Mouse (Mus musculus) urinary bladder, postnatal 25 days (tissue): ENCODE measurements around the gene Dlg2.

Experiments
- DNase-seq: peaks from one replicate; pipeline ENCODE4 v3.0.0; 2022; ENCODE audit warnings: low spot score

The Dlg2 gene

DNA sequence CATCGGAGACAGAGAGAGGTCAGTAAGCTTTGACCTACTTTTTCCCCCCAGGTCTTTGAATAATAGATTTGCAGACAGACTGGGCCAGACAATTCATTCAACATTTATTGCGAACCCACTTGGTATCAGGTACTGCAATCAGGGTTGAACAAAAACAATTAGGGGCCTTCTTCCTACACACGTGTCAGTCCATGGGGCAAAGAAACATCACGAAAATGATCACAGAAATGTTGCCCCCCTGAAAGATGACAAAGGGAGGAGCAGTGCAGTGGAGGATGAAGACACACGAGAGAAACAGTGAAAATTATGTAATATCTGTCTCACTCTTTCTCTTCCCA is 966.9 kb downstream of the Dlg2 start:
- DNase-seq = no peak

- DNase-seq = no peak
Observed at GRCm38 (mm10) chr7:91443913-91444312, 967.4 kb downstream of the Dlg2 start.

DNA sequence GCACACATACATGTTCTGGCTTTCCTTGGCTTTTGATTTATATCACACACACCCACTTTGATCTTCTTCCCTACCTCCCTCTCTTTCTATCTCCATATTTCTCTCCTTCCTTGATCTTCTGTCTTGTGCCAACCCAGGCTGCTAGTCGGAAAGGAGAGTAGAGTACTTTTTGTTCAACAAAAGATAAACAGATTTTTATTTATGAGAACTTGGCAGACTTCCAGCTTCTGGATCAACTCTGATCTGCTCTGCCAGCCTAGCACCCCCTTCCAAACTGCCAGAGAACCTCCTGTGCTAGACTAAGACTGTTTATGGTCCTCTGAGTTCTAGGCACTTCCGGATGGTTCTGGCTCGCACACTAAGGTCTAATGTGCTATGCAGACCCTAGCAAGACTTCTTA is 968.3 kb downstream of the Dlg2 start:
- no peak for DNase-seq

- no peak for DNase-seq
Observed at GRCm38 (mm10) chr7:91456796-91457195, 980.3 kb downstream of the Dlg2 start.

DNA sequence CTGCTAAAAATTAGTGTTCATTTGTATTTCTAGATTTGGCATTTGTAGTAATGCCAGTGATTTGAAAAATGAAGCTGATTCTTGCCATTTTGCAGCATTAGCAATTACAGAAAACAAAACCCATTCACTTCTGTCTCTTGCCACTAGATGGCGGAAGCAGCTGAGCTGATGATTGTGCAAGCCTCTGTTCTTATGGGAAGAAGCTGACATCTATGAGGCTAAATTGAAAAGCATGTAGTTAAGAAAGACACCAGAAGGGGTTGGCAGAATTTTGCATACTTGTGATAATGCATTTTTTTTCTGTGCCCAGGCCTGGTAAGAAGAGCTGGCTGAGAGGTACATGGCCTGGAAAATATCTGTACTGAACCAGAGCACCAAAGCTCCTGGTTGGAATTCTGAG is 980.7 kb downstream of the Dlg2 start:
- DNase-seq = peak; percentile 28

DNA sequence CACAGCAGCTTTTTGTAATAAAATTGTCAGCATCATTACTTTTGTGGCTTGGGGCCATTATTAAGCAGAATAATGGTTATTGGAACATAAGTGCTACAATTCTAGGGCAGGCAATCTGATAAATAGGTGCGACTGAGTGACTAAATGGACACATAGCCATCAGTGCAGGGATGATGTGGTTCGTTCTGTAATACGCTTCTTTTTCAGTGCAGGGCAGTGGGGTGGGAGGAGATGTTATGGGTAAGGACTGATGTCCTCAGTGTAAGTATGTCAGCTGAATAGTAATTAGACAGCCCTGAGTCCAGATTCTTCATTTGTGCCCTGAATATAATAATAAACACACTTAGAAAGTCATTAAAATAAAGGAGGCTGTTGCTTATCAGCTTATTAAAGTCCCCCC is 984.9 kb downstream of the Dlg2 start:
- no peak for DNase-seq

GRCm38 (mm10) chr7:91463256-91463655 is 986.8 kb downstream of the Dlg2 start:
- DNase-seq = no peak

DNA sequence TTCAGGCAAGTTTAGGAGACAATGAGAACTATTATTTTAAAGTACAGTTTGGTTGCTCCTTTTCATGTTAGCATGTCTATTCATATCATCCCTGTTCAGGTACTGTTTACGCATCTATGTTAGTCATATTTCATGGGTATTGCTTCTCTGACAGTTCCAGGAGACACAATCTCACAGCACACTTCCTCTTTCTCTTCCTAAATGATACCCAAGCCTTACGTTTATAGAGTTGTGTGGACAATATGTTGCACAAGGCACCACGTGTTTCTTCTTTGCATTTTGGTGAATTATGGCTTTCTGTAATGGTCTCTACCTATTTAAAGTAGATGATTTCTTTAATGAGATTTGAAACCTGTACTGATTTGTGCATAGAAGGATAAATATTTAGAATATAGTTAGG is 990.6 kb downstream of the Dlg2 start:
- DNase-seq = no peak

DNA sequence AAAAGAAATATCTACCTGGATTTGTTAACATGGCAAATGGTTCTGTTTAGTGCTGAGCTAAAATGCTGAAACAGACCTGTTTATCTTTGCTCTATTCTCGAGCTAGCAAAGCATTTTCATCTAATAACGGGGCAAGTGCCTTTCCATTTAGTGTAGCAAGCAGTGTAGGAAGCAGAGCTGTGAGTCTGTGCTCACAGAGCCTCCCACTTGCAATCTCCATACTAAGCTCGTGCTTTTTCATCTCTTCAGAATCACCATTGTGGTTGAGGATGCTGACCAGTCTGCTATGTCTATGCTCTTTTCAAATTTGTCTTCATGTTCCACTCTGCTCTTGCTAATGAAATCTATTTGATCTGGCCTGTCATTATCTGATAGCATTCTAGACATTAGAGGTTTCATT is 1002.7 kb downstream of the Dlg2 start:
- no peak for DNase-seq

DNA sequence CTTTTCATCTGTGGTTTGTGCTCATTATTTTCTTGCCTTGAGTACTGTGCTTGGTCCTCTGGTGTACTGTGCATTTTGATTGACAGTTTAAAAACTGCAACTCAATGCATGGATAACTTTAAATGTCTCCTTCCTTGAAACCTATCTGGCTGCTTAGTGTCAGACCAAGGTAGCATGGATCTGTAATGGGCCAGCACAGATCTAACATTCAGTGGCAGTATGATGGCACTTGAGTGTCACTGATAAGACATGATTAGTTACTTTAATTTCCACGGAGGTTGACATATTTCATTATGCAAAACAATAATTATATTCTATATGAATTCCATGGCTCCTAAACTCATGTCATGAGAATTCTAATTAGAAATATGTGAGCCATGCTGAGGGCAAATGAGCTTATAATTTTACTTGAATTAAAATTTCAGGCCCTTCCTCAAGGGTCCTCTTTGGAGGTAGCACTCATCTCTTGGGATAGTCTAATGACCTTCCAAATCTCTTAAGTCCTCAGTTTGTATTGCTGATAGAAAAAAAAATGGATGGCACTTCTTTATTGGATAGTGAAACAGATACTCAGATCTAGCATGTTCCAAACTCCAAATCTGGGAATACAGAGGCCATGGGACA is 1005.2 kb downstream of the Dlg2 start:
- no peak for DNase-seq

GRCm38 (mm10) chr7:91493234-91493633 is 1016.8 kb downstream of the Dlg2 start:
- DNase-seq = no peak

GRCm38 (mm10) chr7:91495526-91495925 is 1019.1 kb downstream of the Dlg2 start:
- no peak for DNase-seq

- DNase-seq = no peak
Observed at GRCm38 (mm10) chr7:91511119-91511518, 1034.6 kb downstream of the Dlg2 start.

- no peak for DNase-seq
Observed at GRCm38 (mm10) chr7:91514445-91514844, 1038.0 kb downstream of the Dlg2 start.

DNA sequence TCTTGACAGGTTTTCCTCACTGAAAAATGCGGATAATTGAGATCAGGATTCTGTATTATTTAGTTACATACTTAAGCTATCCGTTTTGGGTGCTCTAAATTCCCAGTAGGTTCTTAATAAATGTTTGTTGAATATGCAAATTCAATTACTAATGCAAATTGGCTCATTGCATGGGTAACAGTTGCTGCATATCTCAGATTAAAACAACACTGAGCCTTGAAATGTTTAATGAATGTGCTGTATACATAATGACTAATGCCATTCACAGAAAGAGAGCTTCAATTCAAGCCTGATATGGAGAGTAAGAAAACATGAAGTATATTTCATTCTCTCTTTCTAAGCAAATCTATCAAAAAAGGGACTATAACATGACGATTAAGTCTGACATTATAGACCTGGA is 1039.8 kb downstream of the Dlg2 start:
- no peak for DNase-seq

- DNase-seq = no peak
Observed at GRCm38 (mm10) chr7:91525859-91526258, 1049.4 kb downstream of the Dlg2 start.

DNA sequence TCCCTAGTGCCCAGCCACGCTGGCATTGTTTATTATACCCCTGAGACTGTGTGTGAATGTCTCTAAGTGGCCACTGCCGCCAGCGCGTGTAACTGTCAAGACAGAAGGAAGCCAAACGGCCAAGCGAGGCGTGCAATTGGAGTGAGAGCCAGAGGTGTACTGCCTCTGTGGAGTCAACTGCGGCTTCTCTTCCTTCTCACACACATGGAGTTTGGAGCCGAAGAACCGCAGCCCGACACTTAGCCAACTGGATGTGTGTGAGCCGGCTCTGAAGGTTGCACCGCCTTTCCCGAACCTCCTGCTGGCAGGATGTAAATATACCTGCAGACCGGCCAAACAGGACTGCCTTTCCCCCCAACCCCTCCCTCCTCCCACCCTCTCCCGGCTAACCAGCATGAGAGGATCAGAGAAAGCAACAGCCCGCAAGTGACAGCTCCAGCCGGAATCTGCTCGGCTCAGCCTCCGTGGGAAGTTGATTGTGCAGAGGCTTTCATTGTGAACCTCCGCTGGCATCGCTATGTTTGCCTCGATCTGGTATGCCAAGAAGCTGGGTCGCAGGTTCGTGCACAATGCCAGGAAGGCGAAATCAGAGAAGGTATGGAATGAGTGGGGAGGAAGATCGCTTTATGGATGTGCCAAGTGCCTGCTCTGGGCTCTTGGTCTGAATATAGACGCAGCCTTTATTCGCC is 1066.3 kb downstream of the Dlg2 start:
- DNase-seq = peak; percentile 2

DNA sequence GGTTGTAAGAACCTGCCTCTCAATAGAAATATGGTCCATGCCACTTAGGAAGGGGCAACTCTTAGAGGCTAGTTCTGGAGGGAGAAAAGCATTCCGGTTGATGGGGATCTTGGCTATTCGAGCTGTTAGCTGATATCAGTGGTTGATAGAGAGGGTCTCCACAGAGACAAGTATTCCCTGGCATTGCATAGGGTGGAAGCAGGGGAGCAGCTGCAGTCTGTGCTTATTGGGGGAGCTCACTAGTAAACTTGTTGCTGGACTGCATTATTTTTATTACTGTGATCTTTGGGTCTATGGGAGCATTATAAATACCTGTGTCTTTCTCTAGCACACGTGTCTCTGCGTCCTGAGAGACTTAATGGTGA is 1066.8 kb downstream of the Dlg2 start:
- DNase-seq = no peak

GRCm38 (mm10) chr7:91544600-91544999 is 1068.1 kb downstream of the Dlg2 start:
- no peak for DNase-seq

- no peak for DNase-seq
Observed at GRCm38 (mm10) chr7:91548796-91549195, 1072.3 kb downstream of the Dlg2 start.

GRCm38 (mm10) chr7:91557582-91557981 is 1081.1 kb downstream of the Dlg2 start:
- DNase-seq = no peak

DNA sequence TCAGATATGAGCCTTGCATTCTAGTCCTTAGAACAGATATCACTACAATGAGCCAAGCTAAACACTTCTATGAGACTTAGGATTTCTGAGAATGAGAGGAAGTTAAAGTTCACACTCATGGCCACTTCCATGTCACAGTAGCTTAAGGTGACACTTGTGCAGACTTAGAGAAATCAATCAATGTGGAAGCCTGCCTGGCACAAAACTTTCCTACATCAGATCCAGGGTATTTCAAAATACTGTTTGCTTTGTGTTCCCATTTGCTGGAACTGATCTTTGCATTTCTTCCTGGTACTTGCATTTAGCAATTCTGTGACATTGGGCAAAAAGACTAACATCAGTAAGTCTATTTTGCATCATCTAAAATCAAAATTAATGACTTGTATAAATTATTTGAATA is 1091.0 kb downstream of the Dlg2 start:
- DNase-seq = no peak

DNA sequence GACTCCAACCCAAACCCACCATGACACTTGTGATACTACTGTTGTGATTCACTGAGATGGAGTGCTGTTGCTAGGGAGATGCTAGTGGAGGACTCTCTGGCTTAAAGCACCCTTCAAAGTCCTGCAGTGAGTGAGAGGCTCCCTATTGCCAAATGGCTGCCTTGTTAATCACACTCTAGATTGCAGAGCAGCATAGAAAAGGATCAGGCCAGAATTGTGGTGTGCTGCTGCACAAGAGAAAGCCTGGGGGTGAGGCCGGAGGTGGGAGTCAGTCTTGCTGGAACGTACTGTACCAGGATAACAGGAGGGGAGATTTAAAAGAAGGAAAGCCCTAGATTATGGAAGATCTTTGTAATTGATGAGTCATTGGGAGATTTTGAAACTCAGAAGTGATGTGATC is 1094.5 kb downstream of the Dlg2 start:
- no peak for DNase-seq

DNA sequence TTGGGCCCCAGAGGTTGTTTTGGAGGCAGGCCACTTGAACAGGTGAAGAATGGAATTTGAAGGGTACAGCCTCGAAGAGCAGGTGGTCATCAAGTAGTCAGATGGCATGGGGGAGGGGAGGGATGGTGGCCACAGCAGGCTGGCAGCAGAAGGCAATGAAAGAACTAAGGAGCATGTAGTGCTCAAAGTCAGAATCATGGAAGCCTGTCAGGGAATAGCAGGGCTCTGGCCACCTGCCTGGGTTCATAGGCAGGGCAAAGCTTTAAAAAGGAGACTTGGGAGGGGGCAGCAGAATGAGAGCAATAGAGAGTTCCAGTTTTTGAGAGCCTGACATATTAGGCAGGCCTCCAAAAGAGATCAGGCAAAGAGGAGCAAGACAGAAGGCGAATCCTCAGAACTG is 1096.2 kb downstream of the Dlg2 start:
- no peak for DNase-seq
